ENCODE assay signal across 8 mouse cellular contexts in genomic region chr4:85513792-85514191, GRCm38 (mm10). TPM values are rescaled to one million over a fixed set of nuclear protein-coding genes. Genes with fewer than 3 reads are reported as not detected.
DNase-seq lines count a peak whose midpoint lies in the region; ATAC-seq and TF ChIP-seq lines count a peak whose summit lies in the region.

Gene Adamtsl1, plus strand, starts transcription at chr4:85514172.

- H3K9ac ChIP-seq in lung, embryonic 15.5 days: peak within 1 kb of the TSS; percentile 47
- H3K9ac ChIP-seq in heart, embryonic 12.5 days: peak within 1 kb of the TSS; percentile 59
- H3K9ac ChIP-seq in liver, embryonic 15.5 days: no peak within 1 kb of the TSS

- peak; percentile 25 for ATAC-seq in lung, embryonic 15.5 days (ENCODE audit: borderline replicate concordance, extremely low read depth, low FRiP score, low TSS enrichment)
- ATAC-seq in heart, embryonic 12.5 days (ENCODE audit: insufficient number of reproducible peaks, low FRiP score): 0 out of 2 replicates have a peak, but pooled peaks have one; percentile 6
- ATAC-seq in liver, embryonic 15.5 days (ENCODE audit: insufficient read depth): no peak

- H3K4me2 ChIP-seq in lung, embryonic 15.5 days: peak within 1 kb of the TSS; percentile 99
- peak within 1 kb of the TSS; percentile 100 for H3K4me2 ChIP-seq in heart, embryonic 12.5 days
- H3K4me2 ChIP-seq in liver, embryonic 15.5 days: peak within 1 kb of the TSS; percentile 59

- no peaks in the 10 kb centered on the region for H3K9me3 ChIP-seq in lung, embryonic 15.5 days
- H3K9me3 ChIP-seq in heart, embryonic 12.5 days (replicated peaks): no peaks in the 10 kb centered on the region
- no peaks in the 10 kb centered on the region for H3K9me3 ChIP-seq in liver, embryonic 15.5 days (replicated peaks)

- peak within 1 kb of the TSS; percentile 58 for H3K4me3 ChIP-seq in lung, embryonic 15.5 days
- H3K4me3 ChIP-seq in heart, embryonic 12.5 days: peak within 1 kb of the TSS; percentile 61
- peak within 1 kb of the TSS; percentile 32 for H3K4me3 ChIP-seq in liver, embryonic 15.5 days (replicated peaks)
- H3K4me3 ChIP-seq in thymus, adult 2 months (ENCODE audit: control insufficient read depth, insufficient read depth, low read length): no peak within 1 kb of the TSS

- H3K27me3 ChIP-seq in lung, embryonic 15.5 days: peaks cover 8% of the 10 kb centered on the region; the same call in 1 of the 2 replicates
- H3K27me3 ChIP-seq in heart, embryonic 12.5 days (replicated peaks): peaks cover 19% of the 10 kb centered on the region; the same call in 1 of the 2 replicates
- no peaks in the 10 kb centered on the region; the same call in 1 of the 2 replicates for H3K27me3 ChIP-seq in liver, embryonic 15.5 days
- no peaks in the 10 kb centered on the region for H3K27me3 ChIP-seq in thymus, adult 2 months (ENCODE audit: control insufficient read depth, insufficient read depth, low read length)

- peak within 1 kb of the TSS; percentile 91 for H3K27ac ChIP-seq in lung, embryonic 15.5 days
- no peak within 1 kb of the TSS for H3K27ac ChIP-seq in heart, embryonic 12.5 days (ENCODE audit: poor library complexity, severe bottlenecking)
- H3K27ac ChIP-seq in liver, embryonic 15.5 days (replicated peaks): no peak within 1 kb of the TSS
- H3K27ac ChIP-seq in thymus, adult 2 months (ENCODE audit: control insufficient read depth, insufficient read depth, low read length): no peak within 1 kb of the TSS

- no peak for TF ChIP-seq POLR2A in thymus, adult 2 months (IDR thresholded peaks at IDR 0.05; ENCODE audit: control insufficient read depth, extremely low read depth, insufficient read depth, low read length, poor library complexity)

- peaks cover 17% of the 10 kb centered on the region for H3K4me1 ChIP-seq in lung, embryonic 15.5 days
- peaks cover 13% of the 10 kb centered on the region for H3K4me1 ChIP-seq in heart, embryonic 12.5 days (replicated peaks)
- H3K4me1 ChIP-seq in liver, embryonic 15.5 days (replicated peaks): no peaks in the 10 kb centered on the region
- no peaks in the 10 kb centered on the region for H3K4me1 ChIP-seq in thymus, adult 2 months (replicated peaks; ENCODE audit: control insufficient read depth, insufficient read depth, low read length)

- DNase-seq in cerebellum, adult 11 months: peak; percentile 11
- no peak for DNase-seq in cerebellum, adult 9-10 months
- no peak for DNase-seq in lung, postnatal 14 days
- DNase-seq in thymus, adult 2 months: no peak
- no peak for DNase-seq in kidney, postnatal 36 days

- WGBS in lung, embryonic 15.5 days: 2% methylated on average over 9 of the region's 9 CpGs
- WGBS in heart, embryonic 12.5 days: 5% methylated on average over 9 of the region's 9 CpGs
- WGBS in liver, embryonic 15.5 days (ENCODE audit: insufficient replicate concordance): 2% methylated on average over 9 of the region's 9 CpGs
- WGBS in thymus, adult 2 months: 12% methylated on average over 9 of the region's 9 CpGs

- no peak for TF ChIP-seq CTCF in thymus, adult 2 months (IDR thresholded peaks at IDR 0.05; ENCODE audit: borderline replicate concordance, control insufficient read depth, extremely low read depth, insufficient read depth, low read length, poor library complexity)

- no peaks in the 10 kb centered on the region for H3K36me3 ChIP-seq in lung, embryonic 15.5 days
- H3K36me3 ChIP-seq in heart, embryonic 12.5 days: no peaks in the 10 kb centered on the region
- no peaks in the 10 kb centered on the region for H3K36me3 ChIP-seq in liver, embryonic 15.5 days (replicated peaks)
- no peaks in the 10 kb centered on the region for H3K36me3 ChIP-seq in thymus, adult 2 months (ENCODE audit: control insufficient read depth, insufficient read depth, low read length)

RNA-seq across cellular contexts. Expression of gene Adamtsl1, which starts in this region (rescaled TPM):
- 14.1 and 17.6 TPM in 2 replicates for polyA plus RNA-seq in lung, embryonic 15.5 days (2015; fragmentation: Nextera tagmentation; extraction: Ambion mirVana)
- polyA plus RNA-seq in heart, embryonic 12.5 days (2016; fragmentation: Nextera tagmentation; extraction: Ambion mirVana): 11.3 and 12.4 TPM in 2 replicates
- 0.47 and 0.51 TPM in 2 replicates for polyA plus RNA-seq in liver, embryonic 15.5 days (2015; fragmentation: Nextera tagmentation; extraction: Ambion mirVana)
- polyA plus RNA-seq in thymus, adult 2 months (2012; rRNA removed): 1.0 and 1.1 TPM in 2 replicates
